Mouse (Mus musculus): ENCODE data around the gene Medag. TPM values are rescaled to one million over a fixed set of nuclear protein-coding genes. Genes with fewer than 3 reads are reported as not detected.

Medag gene
- polyA plus RNA-seq, 1 experiment from 2014 or later, result 1.8 TPM

- no peak overlapping the region for H3K9ac ChIP-seq (ENCODE audit: low read depth, low read length)
- no peak for ATAC-seq
- H3K36me3 ChIP-seq (ENCODE audit: control insufficient read depth, insufficient read depth, low read length), result no peaks in the 10 kb centered on the region
- no peaks in the 10 kb centered on the region for H3K27me3 ChIP-seq (replicated peaks; ENCODE audit: control insufficient read depth, insufficient read depth, low read length)
- no peaks in the 10 kb centered on the region for H3K9me3 ChIP-seq (ENCODE audit: control insufficient read depth, low read length)
- H3K4me3 ChIP-seq (ENCODE audit: low read length), result no peak overlapping the region
- H3K4me1 ChIP-seq (ENCODE audit: control insufficient read depth, insufficient read depth, low read length), result peaks cover 23% of the 10 kb centered on the region
- WGBS, result 49% methylated on average over 8 of the region's 8 CpGs
- H3K27ac ChIP-seq (ENCODE audit: low read length), result no peak overlapping the region
- H3K4me2 ChIP-seq (ENCODE audit: low read depth, low read length), result no peak overlapping the region
Observed at GRCm38 (mm10) chr5:149380388-149380916, 31.1 kb upstream of the Medag start.

DNA sequence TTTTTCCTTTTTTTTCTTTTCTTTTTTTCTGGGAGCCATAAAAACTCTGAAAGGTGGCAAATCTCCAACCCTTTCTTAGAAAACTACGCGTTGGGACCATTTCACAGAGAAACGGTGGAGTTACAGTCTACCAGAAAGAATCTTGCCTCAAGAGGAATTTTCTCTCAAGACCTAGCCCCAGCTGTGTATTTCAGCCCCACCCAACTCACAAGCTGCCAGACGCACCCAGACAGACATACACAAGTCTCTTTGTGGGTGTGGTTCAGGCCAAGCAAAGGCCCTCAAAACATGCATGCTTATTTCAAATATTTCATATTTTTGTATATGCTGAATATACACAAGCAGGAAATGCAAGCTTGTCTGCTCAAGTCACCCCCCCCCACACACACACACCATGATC lies 29.6 kb upstream of the Medag start:
- ATAC-seq, result no peak
- H3K4me3 ChIP-seq (ENCODE audit: low read length), result no peak overlapping the region
- H3K4me2 ChIP-seq (ENCODE audit: low read depth, low read length), result no peak overlapping the region
- peaks cover 13% of the 10 kb centered on the region for H3K4me1 ChIP-seq (ENCODE audit: control insufficient read depth, insufficient read depth, low read length)
- WGBS, result 49% methylated on average over 4 of the region's 4 CpGs
- no peak overlapping the region for H3K27ac ChIP-seq (ENCODE audit: low read length)
- H3K9me3 ChIP-seq (ENCODE audit: control insufficient read depth, low read length), result no peaks in the 10 kb centered on the region
- H3K36me3 ChIP-seq (ENCODE audit: control insufficient read depth, insufficient read depth, low read length), result no peaks in the 10 kb centered on the region
- H3K27me3 ChIP-seq (replicated peaks; ENCODE audit: control insufficient read depth, insufficient read depth, low read length), result no peaks in the 10 kb centered on the region
- no peak overlapping the region for H3K9ac ChIP-seq (ENCODE audit: low read depth, low read length)

GRCm38 (mm10) chr5:149382601-149383000 lies 28.9 kb upstream of the Medag start:
- no peak overlapping the region for H3K27ac ChIP-seq (ENCODE audit: low read length)
- no peaks in the 10 kb centered on the region for H3K9me3 ChIP-seq (ENCODE audit: control insufficient read depth, low read length)
- no peak overlapping the region for H3K4me3 ChIP-seq (ENCODE audit: low read length)
- no peaks in the 10 kb centered on the region for H3K27me3 ChIP-seq (replicated peaks; ENCODE audit: control insufficient read depth, insufficient read depth, low read length)
- WGBS, result 77% methylated on average over 5 of the region's 5 CpGs
- no peaks in the 10 kb centered on the region for H3K36me3 ChIP-seq (ENCODE audit: control insufficient read depth, insufficient read depth, low read length)
- no peak overlapping the region for H3K4me2 ChIP-seq (ENCODE audit: low read depth, low read length)
- ATAC-seq, result no peak
- H3K9ac ChIP-seq (ENCODE audit: low read depth, low read length), result no peak overlapping the region
- peaks cover 8% of the 10 kb centered on the region; the same call in 1 of the 2 replicates for H3K4me1 ChIP-seq (ENCODE audit: control insufficient read depth, insufficient read depth, low read length)

DNA sequence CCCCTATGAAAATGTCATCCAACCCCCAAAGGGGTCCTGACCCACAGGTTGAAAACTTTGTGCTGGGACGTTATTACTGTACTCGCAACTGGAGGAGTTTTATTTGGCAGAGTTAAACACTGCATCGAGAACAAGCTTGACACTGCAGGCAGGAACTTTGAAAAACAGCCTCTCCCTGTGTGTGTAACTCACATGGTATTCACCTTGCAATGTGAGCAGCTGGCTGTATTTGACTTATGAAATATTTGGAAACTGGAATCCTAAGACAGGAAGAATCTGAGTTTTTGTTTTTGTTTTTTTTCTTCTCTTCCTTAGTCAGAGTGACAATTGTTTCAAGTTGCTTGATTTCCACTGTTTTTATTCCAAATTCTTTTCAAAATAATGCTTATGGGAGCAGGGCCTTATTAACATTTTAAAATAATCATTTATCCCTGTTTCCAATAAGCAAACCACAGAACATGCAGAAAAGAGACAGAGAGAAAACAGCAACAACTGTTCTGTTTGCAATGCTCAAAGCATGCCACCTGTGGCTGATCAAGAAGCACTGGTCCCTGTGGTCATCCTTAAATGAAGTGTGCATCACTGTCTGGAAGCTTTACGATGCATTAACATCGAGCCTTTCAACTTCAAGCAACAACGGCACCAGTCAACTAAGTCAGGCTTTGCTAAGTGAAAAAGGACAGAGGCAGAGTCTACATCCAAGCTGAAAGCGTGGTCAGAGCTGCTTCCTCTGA lies 26.2 kb upstream of the Medag start:
- H3K4me3 ChIP-seq (ENCODE audit: low read length), result no peak overlapping the region
- no peaks in the 10 kb centered on the region for H3K36me3 ChIP-seq (ENCODE audit: control insufficient read depth, insufficient read depth, low read length)
- H3K4me2 ChIP-seq (ENCODE audit: low read depth, low read length), result no peak overlapping the region
- peaks cover 3% of the 10 kb centered on the region; the same call in 1 of the 2 replicates for H3K4me1 ChIP-seq (ENCODE audit: control insufficient read depth, insufficient read depth, low read length)
- H3K9ac ChIP-seq (ENCODE audit: low read depth, low read length), result no peak overlapping the region
- WGBS, result 79% methylated on average over 7 of the region's 7 CpGs
- no peak overlapping the region for H3K27ac ChIP-seq (ENCODE audit: low read length)
- no peaks in the 10 kb centered on the region for H3K9me3 ChIP-seq (ENCODE audit: control insufficient read depth, low read length)
- H3K27me3 ChIP-seq (replicated peaks; ENCODE audit: control insufficient read depth, insufficient read depth, low read length), result no peaks in the 10 kb centered on the region
- no peak for ATAC-seq

DNA sequence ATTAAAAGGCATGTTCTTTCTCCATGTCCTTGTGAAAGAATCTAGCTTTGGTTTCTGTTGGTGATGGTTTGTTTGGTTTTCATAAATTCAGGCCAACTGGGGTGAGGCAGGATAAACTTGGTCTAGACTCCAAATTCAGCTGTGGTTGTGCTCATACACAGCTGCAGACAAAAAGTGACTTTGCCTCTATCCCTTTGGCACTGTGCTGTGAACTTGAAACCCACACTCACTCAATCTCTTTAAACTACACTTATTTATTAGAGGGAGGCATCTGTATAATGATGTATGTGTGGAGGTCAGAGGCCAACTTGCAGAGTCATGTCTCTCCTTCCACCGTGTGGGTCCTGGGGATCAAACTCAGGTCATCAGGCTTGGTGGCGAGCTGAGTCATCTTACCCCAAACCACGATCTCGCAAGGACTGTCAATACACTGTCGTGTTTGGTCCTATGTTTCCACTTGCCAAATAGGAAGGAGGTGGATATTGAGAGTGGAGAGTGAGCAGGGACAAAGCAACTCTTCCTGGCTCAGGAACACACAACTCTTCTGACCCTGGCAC lies 25.2 kb upstream of the Medag start:
- Histone ChIP-seq H3K9ac (ENCODE audit: low read depth, low read length) (no peak overlapping the region), H3K4me3 (ENCODE audit: low read length) (no peak overlapping the region), H3K27ac (ENCODE audit: low read length) (no peak overlapping the region), H3K27me3 (replicated peaks; ENCODE audit: control insufficient read depth, insufficient read depth, low read length) (no peaks in the 10 kb centered on the region), H3K36me3 (ENCODE audit: control insufficient read depth, insufficient read depth, low read length) (no peaks in the 10 kb centered on the region), H3K4me2 (ENCODE audit: low read depth, low read length) (no peak overlapping the region), H3K9me3 (ENCODE audit: control insufficient read depth, low read length) (no peaks in the 10 kb centered on the region), H3K4me1 (ENCODE audit: control insufficient read depth, insufficient read depth, low read length) (peaks cover 3% of the 10 kb centered on the region; the same call in 1 of the 2 replicates)
- ATAC-seq, result no peak
- 71% methylated on average over 5 of the region's 5 CpGs for WGBS

DNA sequence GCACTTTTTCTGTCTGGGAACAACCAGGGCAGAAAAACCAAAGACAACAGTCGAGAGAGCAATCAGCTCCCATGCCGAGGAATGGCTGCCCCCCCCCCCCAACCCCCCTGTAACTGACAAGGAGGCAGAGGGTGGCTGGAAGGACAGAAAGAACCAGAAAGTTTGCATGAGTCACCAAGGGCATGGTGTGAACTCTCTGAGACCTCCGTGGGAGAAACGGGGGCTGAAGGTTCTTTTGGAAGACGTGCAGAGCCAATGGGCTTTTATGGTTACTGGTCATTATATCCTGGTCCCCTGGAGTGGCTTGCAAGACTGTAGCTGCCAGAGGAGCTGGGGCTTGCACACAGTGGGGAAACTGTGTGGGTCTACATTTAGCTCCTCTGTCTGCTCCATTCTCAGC lies 22.6 kb upstream of the Medag start:
- Histone ChIP-seq H3K27me3 (replicated peaks; ENCODE audit: control insufficient read depth, insufficient read depth, low read length) (no peaks in the 10 kb centered on the region), H3K36me3 (ENCODE audit: control insufficient read depth, insufficient read depth, low read length) (no peaks in the 10 kb centered on the region), H3K4me1 (ENCODE audit: control insufficient read depth, insufficient read depth, low read length) (0 out of 2 replicates have a peak, but pooled peaks cover 3% of the 10 kb centered on the region), H3K9me3 (ENCODE audit: control insufficient read depth, low read length) (no peaks in the 10 kb centered on the region), H3K9ac (ENCODE audit: low read depth, low read length) (no peak overlapping the region), H3K27ac (ENCODE audit: low read length) (no peak overlapping the region; the same call in 1 of the 2 replicates), H3K4me2 (ENCODE audit: low read depth, low read length) (no peak overlapping the region), H3K4me3 (ENCODE audit: low read length) (no peak overlapping the region)
- WGBS, result 72% methylated on average over 5 of the region's 5 CpGs
- ATAC-seq, result no peak

DNA sequence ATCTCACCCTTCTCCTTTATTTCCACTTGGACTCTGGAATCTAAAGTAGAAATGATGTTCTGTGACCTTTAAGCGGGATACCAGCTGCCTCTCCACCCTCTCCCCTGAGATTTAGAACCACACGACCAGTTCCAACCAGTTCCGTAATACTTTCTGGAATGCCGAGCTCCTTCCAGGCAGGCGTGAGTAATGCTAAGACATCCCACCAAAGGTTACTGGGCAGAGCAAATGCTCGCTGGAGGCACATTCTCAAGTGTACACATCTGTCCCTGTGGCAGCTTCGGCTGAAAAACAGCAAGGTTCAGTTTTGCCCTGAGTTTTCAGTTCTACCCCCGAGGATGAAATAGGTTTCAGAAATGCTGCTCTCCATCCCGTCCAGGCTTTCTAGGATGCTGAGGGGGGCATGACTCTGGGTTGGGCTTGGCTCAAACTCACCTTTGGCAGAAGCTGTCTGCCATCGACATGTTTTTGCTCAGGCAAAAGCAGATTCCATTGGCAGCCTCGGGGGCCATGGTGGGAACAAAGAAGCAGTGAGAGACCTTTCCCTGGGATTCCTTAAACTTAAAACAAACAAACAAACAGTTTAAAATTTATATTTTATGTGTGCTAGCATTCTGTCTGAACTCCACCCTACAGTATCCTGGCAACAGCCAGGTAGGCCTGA lies 21.9 kb upstream of the Medag start:
- no peak overlapping the region for H3K4me3 ChIP-seq (ENCODE audit: low read length)
- no peaks in the 10 kb centered on the region for H3K9me3 ChIP-seq (ENCODE audit: control insufficient read depth, low read length)
- H3K27ac ChIP-seq (ENCODE audit: low read length), result peak overlapping the region; percentile 38; the same call in 1 of the 2 replicates
- no peaks in the 10 kb centered on the region for H3K36me3 ChIP-seq (ENCODE audit: control insufficient read depth, insufficient read depth, low read length)
- WGBS, result 48% methylated on average over 11 of the region's 11 CpGs
- no peak overlapping the region for H3K4me2 ChIP-seq (ENCODE audit: low read depth, low read length)
- H3K27me3 ChIP-seq (replicated peaks; ENCODE audit: control insufficient read depth, insufficient read depth, low read length), result no peaks in the 10 kb centered on the region
- ATAC-seq, result peak; percentile 62
- 0 out of 2 replicates have a peak, but pooled peaks cover 3% of the 10 kb centered on the region for H3K4me1 ChIP-seq (ENCODE audit: control insufficient read depth, insufficient read depth, low read length)
- H3K9ac ChIP-seq (ENCODE audit: low read depth, low read length), result no peak overlapping the region

DNA sequence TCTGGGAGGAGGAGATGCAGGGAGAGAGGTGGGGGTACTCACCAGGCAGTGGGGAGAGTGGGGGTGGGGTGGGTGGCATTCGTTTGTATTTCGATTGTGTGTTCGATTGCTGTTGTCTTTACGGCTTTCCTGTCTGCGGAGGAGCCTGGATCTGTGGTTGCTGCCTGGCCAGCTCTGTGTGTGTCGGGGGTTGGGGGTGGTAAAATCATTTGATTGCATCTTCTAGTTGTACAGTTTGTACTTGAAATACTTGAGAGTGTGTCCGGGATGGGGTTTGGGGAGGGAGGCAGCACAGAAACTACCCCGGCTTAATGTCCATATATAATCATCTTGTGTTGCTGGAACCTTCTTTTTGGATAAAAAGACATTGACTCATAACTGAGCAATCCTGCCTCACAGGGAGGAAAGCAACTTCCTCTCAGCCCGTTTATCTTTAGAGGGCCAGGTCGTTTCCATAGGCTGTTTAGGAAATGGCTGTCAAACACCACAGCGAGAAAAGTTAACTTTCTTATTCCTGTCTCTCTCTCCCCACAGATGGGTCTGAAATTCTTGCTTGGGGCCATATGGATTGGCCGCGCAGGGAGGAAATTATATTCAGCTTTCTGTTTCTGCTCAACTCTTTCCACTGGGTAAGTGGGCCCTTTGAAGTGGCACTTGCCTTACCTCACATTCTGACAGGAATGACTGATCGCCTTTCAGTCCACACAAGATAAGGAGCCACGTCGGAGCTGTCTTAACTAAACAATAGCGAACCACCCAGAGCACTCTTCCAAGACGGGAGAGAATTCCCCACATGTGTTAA lies 19.8 kb upstream of the Medag start:
- WGBS, result 15% methylated on average over 18 of the region's 18 CpGs
- Histone ChIP-seq H3K4me3 (ENCODE audit: low read length) (no peak overlapping the region), H3K9ac (ENCODE audit: low read depth, low read length) (no peak overlapping the region; the same call in 1 of the 2 replicates), H3K4me1 (ENCODE audit: control insufficient read depth, insufficient read depth, low read length) (0 out of 2 replicates have a peak, but pooled peaks cover 3% of the 10 kb centered on the region), H3K9me3 (ENCODE audit: control insufficient read depth, low read length) (no peaks in the 10 kb centered on the region), H3K27ac (ENCODE audit: low read length) (peak overlapping the region; percentile 14), H3K27me3 (replicated peaks; ENCODE audit: control insufficient read depth, insufficient read depth, low read length) (no peaks in the 10 kb centered on the region), H3K36me3 (ENCODE audit: control insufficient read depth, insufficient read depth, low read length) (no peaks in the 10 kb centered on the region), H3K4me2 (ENCODE audit: low read depth, low read length) (peak overlapping the region; percentile 21; the same call in 1 of the 2 replicates)
- ATAC-seq, result peak; percentile 52
